7 mouse cellular contexts compared by ENCODE assay signal in the genomic region with DNA sequence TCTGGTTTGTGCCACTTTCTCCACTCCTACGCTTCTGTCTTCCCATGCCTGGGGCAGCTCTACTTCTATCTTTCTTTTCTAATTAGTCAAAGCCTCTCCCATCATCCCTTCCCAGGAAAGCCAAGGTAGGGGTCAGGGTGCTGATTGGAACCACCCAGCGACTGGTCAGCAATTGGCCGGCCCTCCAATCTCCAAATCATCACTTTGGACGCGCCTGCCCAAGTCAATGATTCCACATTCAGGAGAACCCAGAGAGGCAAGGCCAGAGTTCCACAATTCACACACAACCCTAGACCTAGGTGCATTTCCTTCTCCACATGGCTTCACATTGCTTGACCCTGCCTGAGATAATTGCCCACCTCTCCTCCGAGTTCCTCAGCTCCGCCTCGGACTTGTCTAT. TPM values are rescaled to one million over a fixed set of nuclear protein-coding genes. Genes with fewer than 3 reads are reported as not detected.
DNase-seq lines count a peak whose midpoint lies in the region; ATAC-seq and TF ChIP-seq lines count a peak whose summit lies in the region.

No protein-coding gene starts in this region.

- H3K4me1 ChIP-seq in megakaryocyte, embryonic 14.5 days = peaks cover 83% of the 10 kb centered on the region
- peaks cover 40% of the 10 kb centered on the region for H3K4me1 ChIP-seq in forebrain, embryonic 10.5 days
- peaks cover 28% of the 10 kb centered on the region for H3K4me1 ChIP-seq in kidney, embryonic 16.5 days (ENCODE audit: insufficient read depth, low read length)

- H3K9ac ChIP-seq in kidney, embryonic 16.5 days (replicated peaks; ENCODE audit: low read length) = peak overlapping the region; percentile 79

- no peaks in the 10 kb centered on the region for H3K9me3 ChIP-seq in megakaryocyte, embryonic 14.5 days
- H3K9me3 ChIP-seq in forebrain, embryonic 10.5 days = no peaks in the 10 kb centered on the region
- H3K9me3 ChIP-seq in kidney, embryonic 16.5 days (ENCODE audit: low read length) = no peaks in the 10 kb centered on the region

- peaks cover 8% of the 10 kb centered on the region for H3K79me2 ChIP-seq in myocyte (ENCODE audit: control insufficient read depth, insufficient read depth)

- peak overlapping the region; percentile 93 for H3K4me2 ChIP-seq in kidney, embryonic 16.5 days (replicated peaks; ENCODE audit: low read depth, low read length)
- H3K4me2 ChIP-seq in myocyte (ENCODE audit: low read depth) = peak overlapping the region; percentile 84

- no peaks in the 10 kb centered on the region for H3K27me3 ChIP-seq in megakaryocyte, embryonic 14.5 days (replicated peaks)
- peaks cover 63% of the 10 kb centered on the region for H3K27me3 ChIP-seq in forebrain, embryonic 10.5 days (ENCODE audit: poor library complexity, severe bottlenecking)
- H3K27me3 ChIP-seq in kidney, embryonic 16.5 days (ENCODE audit: insufficient read depth, low read length) = peaks cover 7% of the 10 kb centered on the region; the same call in 1 of the 2 replicates
- no peaks in the 10 kb centered on the region for H3K27me3 ChIP-seq in myocyte (ENCODE audit: control insufficient read depth, insufficient read depth, insufficient read length)

- peak overlapping the region; percentile 28 for H3ac ChIP-seq in myocyte (ENCODE audit: control insufficient read depth, insufficient read length)

- H3K4me3 ChIP-seq in megakaryocyte, embryonic 14.5 days (replicated peaks) = peak overlapping the region; percentile 97
- H3K4me3 ChIP-seq in forebrain, embryonic 10.5 days = peak overlapping the region; percentile 72
- peak overlapping the region; percentile 64 for H3K4me3 ChIP-seq in kidney, embryonic 16.5 days (ENCODE audit: low read length)
- H3K4me3 ChIP-seq in myocyte = peak overlapping the region; percentile 48

- 8% methylated on average over 8 of the region's 8 CpGs for whole genome bisulfite sequencing in forebrain, embryonic 10.5 days
- WGBS in kidney, embryonic 16.5 days = 28% methylated on average over 8 of the region's 8 CpGs

- no peak for ATAC-seq in megakaryocyte, adult 5-6 weeks (ENCODE audit: poor library complexity, severe bottlenecking)
- no peak for ATAC-seq in kidney, embryonic 16.5 days (ENCODE audit: low FRiP score, low TSS enrichment)
- no peak; the same call in 1 of the 2 replicates for ATAC-seq in frontal cortex, adult (ENCODE audit: low TSS enrichment)

- peak overlapping the region; percentile 78 for H3K27ac ChIP-seq in forebrain, embryonic 10.5 days
- H3K27ac ChIP-seq in kidney, embryonic 16.5 days (ENCODE audit: low read length) = peak overlapping the region; percentile 28; the same call in 1 of the 2 replicates

- no peak for TF ChIP-seq POLR2A in myocyte (IDR thresholded peaks at IDR 0.05; ENCODE audit: insufficient read length, low read depth)

- no peaks in the 10 kb centered on the region for H3K36me3 ChIP-seq in megakaryocyte, embryonic 14.5 days (replicated peaks; ENCODE audit: low read length)
- H3K36me3 ChIP-seq in forebrain, embryonic 10.5 days (replicated peaks) = no peaks in the 10 kb centered on the region
- H3K36me3 ChIP-seq in kidney, embryonic 16.5 days (ENCODE audit: insufficient read depth, low read length) = no peaks in the 10 kb centered on the region
- no peaks in the 10 kb centered on the region for H3K36me3 ChIP-seq in myocyte (ENCODE audit: control insufficient read depth, insufficient read depth)

- no peak for DNase-seq in forebrain, embryonic 10.5 days (ENCODE audit: extremely low spot score, low spot score)
- DNase-seq in urinary bladder, adult 2 months (ENCODE audit: low spot score) = no peak

TF ChIP-seq in myocyte, 11 proteins besides CTCF, POLR2A, EP300 and RAD21:
- TF ChIP-seq MYOG (IDR thresholded peaks at IDR 0.05; ENCODE audit: control insufficient read depth in 1 of 3, insufficient read depth in 1 of 3, insufficient read length in 2 of 3, low read depth in 2 of 3) (no peak), MYOD1 (IDR thresholded peaks at IDR 0.05; ENCODE audit: control insufficient read depth in 1 of 3, insufficient read length in 2 of 3, low read depth in 2 of 3) (no peak), MAX (IDR thresholded peaks at IDR 0.05; ENCODE audit: low read depth) (no peak), USF1 (IDR thresholded peaks at IDR 0.05; ENCODE audit: low read depth) (no peak), REST (IDR thresholded peaks at IDR 0.05; ENCODE audit: insufficient read depth, insufficient read length) (no peak), E2F4 (IDR thresholded peaks at IDR 0.05; ENCODE audit: insufficient read depth) (no peak), TCF12 (IDR thresholded peaks at IDR 0.05; ENCODE audit: insufficient read depth, poor library complexity, severe bottlenecking) (no peak), SRF (IDR thresholded peaks at IDR 0.05; ENCODE audit: control insufficient read depth, insufficient read length, low read depth) (no peak), POLR2AphosphoS2 (IDR thresholded peaks at IDR 0.05; ENCODE audit: insufficient read length, low read depth) (no peak), TCF3 (IDR thresholded peaks at IDR 0.05; ENCODE audit: insufficient read length, low read depth) (no peak), CEBPB (IDR thresholded peaks at IDR 0.05; ENCODE audit: insufficient read depth, poor library complexity, severe bottlenecking) (no peak)
TF ChIP-seq in myocyte: peak in this region for 0.

RNA-seq across cellular contexts. Expression of a gene that starts 0.4 kb away (rescaled TPM):
- 2.8 and 4.7 TPM in 2 replicates for polyA plus RNA-seq in megakaryocyte, embryonic 14.5 days (2012; ENCODE audit: insufficient read depth, low replicate concordance)
- total RNA-seq in megakaryocyte, adult 5-6 weeks (2015) = 35.0 and 37.6 TPM in 2 replicates
- total RNA-seq in megakaryocyte, adult 5-6 weeks (2017) = 31.5 and 32.6 TPM in 2 replicates
- polyA plus RNA-seq in forebrain, embryonic 10.5 days (2016; fragmentation: Nextera tagmentation; extraction: Ambion mirVana) = 3.5 and 3.6 TPM in 2 replicates
- 6.8 and 7.8 TPM in 2 replicates for polyA plus RNA-seq in kidney, embryonic 16.5 days (2015; fragmentation: Nextera tagmentation; extraction: Ambion mirVana)
- 13.2 TPM for polyA plus RNA-seq in myocyte (2012; fragmentation: generic; extraction: Trizol)
- 65.5 and 71.0 TPM in 2 replicates for polyA plus RNA-seq in urinary bladder, adult 2 months (2012; rRNA removed)

RNA-seq across cellular contexts. Expression of a gene that starts 3.5 kb away (rescaled TPM):
- polyA plus RNA-seq in megakaryocyte, embryonic 14.5 days (2012; ENCODE audit: insufficient read depth, low replicate concordance) = 123 and 134 TPM in 2 replicates
- 22.0 and 25.0 TPM in 2 replicates for total RNA-seq in megakaryocyte, adult 5-6 weeks (2015)
- 37.1 and 43.4 TPM in 2 replicates for total RNA-seq in megakaryocyte, adult 5-6 weeks (2017)
- polyA plus RNA-seq in forebrain, embryonic 10.5 days (2016; fragmentation: Nextera tagmentation; extraction: Ambion mirVana) = 57.1 and 63.8 TPM in 2 replicates
- polyA plus RNA-seq in kidney, embryonic 16.5 days (2015; fragmentation: Nextera tagmentation; extraction: Ambion mirVana) = 40.0 and 40.3 TPM in 2 replicates
- 32.6 TPM for polyA plus RNA-seq in myocyte (2012; fragmentation: generic; extraction: Trizol)
- 32.9 and 36.9 TPM in 2 replicates for polyA plus RNA-seq in urinary bladder, adult 2 months (2012; rRNA removed)

RNA-seq across cellular contexts. Expression of a gene that starts 39.4 kb away (rescaled TPM):
- polyA plus RNA-seq in megakaryocyte, embryonic 14.5 days (2012; ENCODE audit: insufficient read depth, low replicate concordance) = 3.6 and 5.7 TPM in 2 replicates
- total RNA-seq in megakaryocyte, adult 5-6 weeks (2015) = 85.3 and 89.5 TPM in 2 replicates
- total RNA-seq in megakaryocyte, adult 5-6 weeks (2017) = 63.4 and 70.7 TPM in 2 replicates
- 119 and 120 TPM in 2 replicates for polyA plus RNA-seq in forebrain, embryonic 10.5 days (2016; fragmentation: Nextera tagmentation; extraction: Ambion mirVana)
- polyA plus RNA-seq in kidney, embryonic 16.5 days (2015; fragmentation: Nextera tagmentation; extraction: Ambion mirVana) = 100 and 105 TPM in 2 replicates
- polyA plus RNA-seq in myocyte (2012; fragmentation: generic; extraction: Trizol) = 39.9 TPM
- 23.6 and 32.4 TPM in 2 replicates for polyA plus RNA-seq in urinary bladder, adult 2 months (2012; rRNA removed)

RNA-seq across cellular contexts. Expression of a gene that starts 40.2 kb away (rescaled TPM):
- 0.20 TPM in 1 of 2 replicates, not detected in the other for polyA plus RNA-seq in megakaryocyte, embryonic 14.5 days (2012; ENCODE audit: insufficient read depth, low replicate concordance)
- 0.16 and 0.57 TPM in 2 replicates for total RNA-seq in megakaryocyte, adult 5-6 weeks (2015)
- 0.07 and 0.73 TPM in 2 replicates for total RNA-seq in megakaryocyte, adult 5-6 weeks (2017)
- 7.2 and 24.4 TPM in 2 replicates for polyA plus RNA-seq in forebrain, embryonic 10.5 days (2016; fragmentation: Nextera tagmentation; extraction: Ambion mirVana)
- 1.5 and 1.7 TPM in 2 replicates for polyA plus RNA-seq in kidney, embryonic 16.5 days (2015; fragmentation: Nextera tagmentation; extraction: Ambion mirVana)
- 0.17 TPM for polyA plus RNA-seq in myocyte (2012; fragmentation: generic; extraction: Trizol)
- polyA plus RNA-seq in urinary bladder, adult 2 months (2012; rRNA removed) = 0.72 and 0.95 TPM in 2 replicates

RNA-seq across cellular contexts. Expression of a gene that starts 46.5 kb away (rescaled TPM):
- 3.4 TPM in 1 of 2 replicates, not detected in the other for polyA plus RNA-seq in megakaryocyte, embryonic 14.5 days (2012; ENCODE audit: insufficient read depth, low replicate concordance)
- total RNA-seq in megakaryocyte, adult 5-6 weeks (2015) = 4.4 and 4.5 TPM in 2 replicates
- total RNA-seq in megakaryocyte, adult 5-6 weeks (2017) = 10.9 and 12.7 TPM in 2 replicates
- polyA plus RNA-seq in forebrain, embryonic 10.5 days (2016; fragmentation: Nextera tagmentation; extraction: Ambion mirVana) = 0.24 and 0.44 TPM in 2 replicates
- 0.89 and 0.98 TPM in 2 replicates for polyA plus RNA-seq in kidney, embryonic 16.5 days (2015; fragmentation: Nextera tagmentation; extraction: Ambion mirVana)
- 12.1 TPM for polyA plus RNA-seq in myocyte (2012; fragmentation: generic; extraction: Trizol)
- 19.8 and 22.1 TPM in 2 replicates for polyA plus RNA-seq in urinary bladder, adult 2 months (2012; rRNA removed)
